Mouse (Mus musculus): ENCODE data around the gene Tmco4.

GRCm38 (mm10) chr4:139019413-139019812 is 46.7 kb downstream of the Tmco4 start:
- TF ChIP-seq CTCF (IDR thresholded peaks at IDR 0.05; ENCODE audit: low read depth), result no peak
- TF ChIP-seq EP300 (IDR thresholded peaks at IDR 0.05; ENCODE audit: low read depth), result no peak
